Mouse (Mus musculus) liver, embryonic 15.5 days (tissue): ENCODE results near the gene Foxc1. TPM values are rescaled to one million over a fixed set of nuclear protein-coding genes. Genes with fewer than 3 reads are reported as not detected.

Experiments used
- ATAC-seq: fragments of 200-750 bp; cut with Nextera tagmentation; 2 replicates; pipeline ENCODE4 v1.8.0; 2017; ENCODE audit warnings: moderate number of reproducible peaks, mild to moderate bottlenecking, moderate library complexity; ENCODE audit not compliant: insufficient read depth
- H3K27ac ChIP-seq: fragments of 300-500 bp; sonication (generic); replicated peaks from 2 replicates; pipeline ENCODE4 v1.5.1; 2015; ENCODE audit warnings: mild to moderate bottlenecking, inconsistent platforms
- H3K27me3 ChIP-seq: fragments of 300-500 bp; sonication (generic); 2 replicates; pipeline ENCODE4 v1.6.1; 2015; ENCODE audit warnings: mild to moderate bottlenecking, inconsistent platforms
- H3K36me3 ChIP-seq: fragments of 300-500 bp; sonication (generic); replicated peaks from 2 replicates; pipeline ENCODE4 v1.6.1; 2015; ENCODE audit warnings: moderate library complexity, mild to moderate bottlenecking, inconsistent platforms
- H3K4me1 ChIP-seq: fragments of 300-500 bp; sonication (generic); replicated peaks from 2 replicates; pipeline ENCODE4 v1.6.1; 2015; ENCODE audit warnings: inconsistent platforms
- H3K4me2 ChIP-seq: fragments of 300-500 bp; sonication (generic); 2 replicates; pipeline ENCODE4 v1.6.1; 2015; ENCODE audit warnings: moderate library complexity, mild to moderate bottlenecking, inconsistent platforms
- H3K4me3 ChIP-seq: fragments of 300-500 bp; sonication (generic); replicated peaks from 2 replicates; pipeline ENCODE4 v1.5.1; 2015; ENCODE audit warnings: mild to moderate bottlenecking, inconsistent platforms
- H3K9ac ChIP-seq: fragments of 300-500 bp; sonication (generic); 2 replicates; pipeline ENCODE4 v1.6.1; 2015; ENCODE audit warnings: moderate library complexity, mild to moderate bottlenecking, inconsistent platforms
- H3K9me3 ChIP-seq: fragments of 300-500 bp; sonication (generic); replicated peaks from 2 replicates; pipeline ENCODE4 v1.6.1; 2016; ENCODE audit warnings: inconsistent platforms
- WGBS: fragments of 180-500 bp; shearing (Covaris S2); methylation state at CpG from one replicate; pipeline ENCODE4 v1.1.7; 2015; ENCODE audit warnings: mixed read lengths; ENCODE audit not compliant: insufficient replicate concordance; 5-methylcytosine and 5-hydroxymethylcytosine counted together
- polyA plus RNA-seq: library from polyadenylated mRNA; unstranded; fragments of >200 nt; fragmentation: Nextera tagmentation; extraction: Ambion mirVana; gene quantifications from 2 replicates; pipeline ENCODE4 v1.2.1, GENCODE M21; 2015

Foxc1 gene
- polyA plus RNA-seq, 1 experiment from 2014 or later: 0.01 TPM

GRCm38 (mm10) chr13:31849258-31849971, 43.0 kb downstream of the Foxc1 start:
- no peaks in the 10 kb centered on the region for H3K9me3 ChIP-seq
- H3K27me3 ChIP-seq: no peaks in the 10 kb centered on the region
- no peak overlapping the region for H3K9ac ChIP-seq
- no peak for ATAC-seq
- H3K36me3 ChIP-seq: no peaks in the 10 kb centered on the region
- H3K4me3 ChIP-seq: no peak overlapping the region
- no peak overlapping the region for H3K4me2 ChIP-seq
- H3K27ac ChIP-seq: no peak overlapping the region
- WGBS: 52% methylated on average over 5 of the region's 5 CpGs
- H3K4me1 ChIP-seq: no peaks in the 10 kb centered on the region

GRCm38 (mm10) chr13:31853564-31853963, 47.1 kb downstream of the Foxc1 start:
- no peak overlapping the region for H3K4me2 ChIP-seq
- H3K9ac ChIP-seq: no peak overlapping the region
- no peaks in the 10 kb centered on the region for H3K9me3 ChIP-seq
- H3K27me3 ChIP-seq: no peaks in the 10 kb centered on the region
- H3K4me3 ChIP-seq: no peak overlapping the region
- H3K4me1 ChIP-seq: no peaks in the 10 kb centered on the region
- no peak for ATAC-seq
- H3K27ac ChIP-seq: no peak overlapping the region
- H3K36me3 ChIP-seq: no peaks in the 10 kb centered on the region
- WGBS: 41% methylated on average over 2 of the region's 2 CpGs

GRCm38 (mm10) chr13:31854000-31854399, 47.6 kb downstream of the Foxc1 start:
- H3K36me3 ChIP-seq: no peaks in the 10 kb centered on the region
- no peak overlapping the region for H3K9ac ChIP-seq
- no peaks in the 10 kb centered on the region for H3K4me1 ChIP-seq
- WGBS: 61% methylated on average over 4 of the region's 4 CpGs
- no peak overlapping the region for H3K27ac ChIP-seq
- H3K4me2 ChIP-seq: no peak overlapping the region
- H3K9me3 ChIP-seq: no peaks in the 10 kb centered on the region
- no peaks in the 10 kb centered on the region for H3K27me3 ChIP-seq
- ATAC-seq: no peak
- no peak overlapping the region for H3K4me3 ChIP-seq

GRCm38 (mm10) chr13:31860200-31860599, 53.8 kb downstream of the Foxc1 start:
- 49% methylated on average over 5 of the region's 5 CpGs for WGBS
- no peak for ATAC-seq

More at GRCm38 (mm10) chr13:31860200-31860599, 53.8 kb downstream of the Foxc1 start:
- Histone ChIP-seq H3K4me3 (no peak overlapping the region), H3K27ac (no peak overlapping the region), H3K27me3 (no peaks in the 10 kb centered on the region), H3K36me3 (no peaks in the 10 kb centered on the region), H3K9me3 (no peaks in the 10 kb centered on the region), H3K4me2 (no peak overlapping the region), H3K9ac (no peak overlapping the region), H3K4me1 (no peaks in the 10 kb centered on the region)

Other genes starting within 250 kb of the Foxc1 start
- not detected in 2 replicates for gene A530084C06Rik, start 247.3 kb upstream of the Foxc1 start, polyA plus RNA-seq
- gene Foxf2, start 180.8 kb upstream of the Foxc1 start, polyA plus RNA-seq: 0.05 and 0.08 TPM in 2 replicates